Mouse (Mus musculus) CD8-positive naive resting alpha-beta T cell, adult 2 months (primary cell): ENCODE measurements around the gene Nebl.

Experiments
- DNase-seq, 2 experiments: peaks; one replicate each; pipeline ENCODE4 v3.0.0; 2022; ENCODE audit warnings: low read depth in 2 of 2, low spot score in 2 of 2

The Nebl gene

GRCm38 (mm10) chr2:17524205-17524978 lies 206.9 kb downstream of the Nebl start:
- DNase-seq = no peak

GRCm38 (mm10) chr2:17523791-17524190 lies 207.5 kb downstream of the Nebl start:
- no peak for DNase-seq

GRCm38 (mm10) chr2:17515686-17516085 lies 215.6 kb downstream of the Nebl start:
- no peak for DNase-seq

- DNase-seq = no peak
Observed at GRCm38 (mm10) chr2:17514765-17515164, 216.5 kb downstream of the Nebl start.

- DNase-seq = no peak
Observed at GRCm38 (mm10) chr2:17509942-17510341, 221.3 kb downstream of the Nebl start.

GRCm38 (mm10) chr2:17507362-17507761 lies 223.9 kb downstream of the Nebl start:
- no peak for DNase-seq

- DNase-seq = no peak
Observed at GRCm38 (mm10) chr2:17504115-17504774, 227.0 kb downstream of the Nebl start.

- DNase-seq = no peak
Observed at GRCm38 (mm10) chr2:17501075-17501474, 230.2 kb downstream of the Nebl start.

GRCm38 (mm10) chr2:17465517-17466174 lies 265.6 kb downstream of the Nebl start:
- no peak for DNase-seq

GRCm38 (mm10) chr2:17460434-17460833 lies 270.8 kb downstream of the Nebl start:
- no peak for DNase-seq

- DNase-seq = no peak
Observed at GRCm38 (mm10) chr2:17453676-17454075, 277.6 kb downstream of the Nebl start.

GRCm38 (mm10) chr2:17448341-17448740 lies 282.9 kb downstream of the Nebl start:
- no peak for DNase-seq

- no peak for DNase-seq
Observed at GRCm38 (mm10) chr2:17443581-17443980, 287.7 kb downstream of the Nebl start.

- DNase-seq = no peak
Observed at GRCm38 (mm10) chr2:17438317-17438716, 292.9 kb downstream of the Nebl start.

- no peak for DNase-seq
Observed at GRCm38 (mm10) chr2:17436739-17437440, 294.4 kb downstream of the Nebl start.

- no peak for DNase-seq
Observed at GRCm38 (mm10) chr2:17435217-17435616, 296.0 kb downstream of the Nebl start.

GRCm38 (mm10) chr2:17429028-17429427 lies 302.2 kb downstream of the Nebl start:
- DNase-seq = no peak

GRCm38 (mm10) chr2:17428156-17428555 lies 303.1 kb downstream of the Nebl start:
- no peak for DNase-seq

- DNase-seq = peak in 1 of 2 experiments; percentile 2
Observed at GRCm38 (mm10) chr2:17422967-17423366, 308.3 kb downstream of the Nebl start.

- DNase-seq = no peak
Observed at GRCm38 (mm10) chr2:17415347-17415746, 315.9 kb downstream of the Nebl start.

- DNase-seq = no peak
Observed at GRCm38 (mm10) chr2:17414324-17414723, 316.9 kb downstream of the Nebl start.
